ENCODE assay signal across 9 mouse cellular contexts in the genomic region with DNA sequence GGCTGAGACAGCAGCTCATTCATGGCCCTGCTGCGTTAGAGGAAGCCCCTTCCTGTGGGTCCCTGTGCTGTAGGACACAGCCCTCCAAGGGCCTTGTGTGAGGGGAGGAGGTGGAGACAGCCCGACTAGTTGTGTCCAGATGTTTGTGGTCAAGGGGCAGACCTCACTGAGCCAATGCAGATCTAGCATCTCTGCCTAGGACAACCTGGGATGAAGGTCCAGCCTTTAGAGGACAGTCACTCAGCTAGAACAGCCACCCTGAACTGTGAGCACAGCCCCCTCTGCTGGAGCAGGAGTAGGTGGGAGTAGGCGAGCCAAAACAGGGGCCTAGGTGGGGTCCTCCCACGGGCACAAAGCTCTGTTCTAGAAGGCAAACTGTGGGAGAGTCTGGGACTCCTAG.
DNase-seq lines count a peak whose midpoint lies in the region; ATAC-seq and TF ChIP-seq lines count a peak whose summit lies in the region.
"Had no signal": no experiment of that assay in that cellular context is flagged by ENCODE, and none has a peak within 500 bp of the region (broad histone marks: within the 10 kb centered on the region; RNA-seq: fewer than 3 reads in every experiment).

No protein-coding gene starts in this region.

- no peak overlapping the region for H3K4me2 ChIP-seq in limb, embryonic 11.5 days (ENCODE audit: low read depth, severe bottlenecking)

- no peaks in the 10 kb centered on the region for H3K4me1 ChIP-seq in kidney, adult 2 months (ENCODE audit: control insufficient read depth, insufficient read depth, low read length)
- H3K4me1 ChIP-seq in limb, embryonic 11.5 days (ENCODE audit: control insufficient read depth, insufficient read depth, low read length), result peaks cover 21% of the 10 kb centered on the region

- H3K27ac ChIP-seq in kidney, adult 2 months (ENCODE audit: insufficient read depth, low read depth, low read length), result no peak overlapping the region
- no peak overlapping the region for H3K27ac ChIP-seq in limb, embryonic 11.5 days (replicated peaks; ENCODE audit: low read depth, low read length)

- H3K9me3 ChIP-seq in limb, embryonic 11.5 days (ENCODE audit: control insufficient read depth, low read length), result no peaks in the 10 kb centered on the region

- no peak overlapping the region for H3K9ac ChIP-seq in limb, embryonic 11.5 days (ENCODE audit: low read length)

- no peak overlapping the region for H3K4me3 ChIP-seq in kidney, adult 2 months (ENCODE audit: insufficient read depth, low read depth, low read length)
- H3K4me3 ChIP-seq in limb, embryonic 11.5 days (ENCODE audit: low read depth, low read length), result no peak overlapping the region

- peaks cover 3% of the 10 kb centered on the region for H3K36me3 ChIP-seq in kidney, adult 2 months (ENCODE audit: control insufficient read depth, insufficient read depth, low read length)
- no peaks in the 10 kb centered on the region for H3K36me3 ChIP-seq in limb, embryonic 11.5 days (ENCODE audit: control insufficient read depth, insufficient read depth, low read length)

- TF ChIP-seq CTCF in kidney, adult 2 months (conservative IDR thresholded peaks at IDR 0.05; ENCODE audit: insufficient read depth, insufficient read length, low read depth, low read length), result no peak; the same call in 1 of the 2 replicates

- ATAC-seq in limb, embryonic 11.5 days (ENCODE audit: insufficient number of reproducible peaks, low FRiP score, low TSS enrichment, low read depth), result no peak

- no peaks in the 10 kb centered on the region for H3K27me3 ChIP-seq in kidney, adult 2 months (replicated peaks; ENCODE audit: control insufficient read depth, insufficient read depth, low read length)
- 0 out of 2 replicates have a peak, but pooled peaks cover 6% of the 10 kb centered on the region for H3K27me3 ChIP-seq in limb, embryonic 11.5 days (ENCODE audit: control insufficient read depth, insufficient read depth, low read length)

- 37% methylated on average over 4 of the region's 4 CpGs for WGBS in kidney, adult 2 months
- 18% methylated on average over 4 of the region's 4 CpGs for WGBS in limb, embryonic 11.5 days

- TF ChIP-seq POLR2A in kidney, adult 2 months (IDR thresholded peaks at IDR 0.05; ENCODE audit: low read depth, low read length), result no peak

- peak; percentile 16 for DNase-seq in kidney, adult 9 months
- no peak for DNase-seq in kidney, adult 2 months
- peak; percentile 7 for DNase-seq in 3T3-L1 (ENCODE audit: low read depth, low spot score)
- DNase-seq in embryo, embryonic 9.5 days (ENCODE audit: extremely low spot score), result peak; percentile 50
- DNase-seq in limb, embryonic 11.5 days (ENCODE audit: low spot score), result peak; percentile 58
- no peak for DNase-seq in layer of hippocampus, adult 18-20 months (ENCODE audit: low spot score in 2 of 2)
- no peak for DNase-seq in right cerebral cortex, postnatal 14 days
- no peak for DNase-seq in urinary bladder, postnatal 10 days (ENCODE audit: low spot score)
- DNase-seq: heart, adult 11 months had no signal

Comparison
In these comparisons a context has a peak if more than half of its experiments do, and no peak if none do; other contexts are left out.
1. DNase-seq: peak in kidney, adult 9 months (single experiment), 3T3-L1 (single experiment), embryo, embryonic 9.5 days (single experiment) and limb, embryonic 11.5 days (single experiment); none in kidney, adult 2 months (single experiment), layer of hippocampus, adult 18-20 months (0 of 2), right cerebral cortex, postnatal 14 days (single experiment) and urinary bladder, postnatal 10 days (single experiment).